Mouse (Mus musculus) forebrain, embryonic 11.5 days (tissue): ENCODE results near the gene Hephl1. TPM values are rescaled to one million over a fixed set of nuclear protein-coding genes. Genes with fewer than 3 reads are reported as not detected.
A peak's percentile ranks its signal among the peaks of the same experiment; 100 is the strongest.

Experiments
- ATAC-seq: fragments of 200-750 bp; cut with Nextera tagmentation; replicated peaks from 2 replicates; pipeline ENCODE4 v1.8.0; 2017; ENCODE audit warnings: moderate TSS enrichment; ENCODE audit not compliant: low FRiP score
- DNase-seq: peaks from one replicate; pipeline ENCODE4 v3.0.0-alpha.2; 2017; ENCODE audit warnings: low spot score
- H3K27ac ChIP-seq: fragments of 300-500 bp; sonication (generic); 2 replicates; pipeline ENCODE4 v1.5.1; 2014; ENCODE audit warnings: low read depth, low read length
- H3K27me3 ChIP-seq: fragments of 300-500 bp; sonication (generic); 2 replicates; pipeline ENCODE4 v1.6.1; 2014; ENCODE audit warnings: mild to moderate bottlenecking, low read length, mixed read lengths; ENCODE audit not compliant: control insufficient read depth, insufficient read depth
- H3K36me3 ChIP-seq: fragments of 300-500 bp; sonication (generic); 2 replicates; pipeline ENCODE4 v1.6.1; 2014; ENCODE audit warnings: mild to moderate bottlenecking, low read length, moderate library complexity, mixed read lengths; ENCODE audit not compliant: control insufficient read depth, insufficient read depth
- H3K4me1 ChIP-seq: fragments of 300-500 bp; sonication (generic); replicated peaks from 2 replicates; pipeline ENCODE4 v1.6.1; 2014; ENCODE audit warnings: low read length, mixed read lengths; ENCODE audit not compliant: control insufficient read depth, insufficient read depth
- H3K4me2 ChIP-seq: fragments of 300-500 bp; sonication (generic); 2 replicates; pipeline ENCODE4 v1.6.1; 2014; ENCODE audit warnings: low read depth, mild to moderate bottlenecking, low read length, moderate library complexity, mixed read lengths; ENCODE audit not compliant: severe bottlenecking
- H3K4me3 ChIP-seq: fragments of 300-500 bp; sonication (generic); 2 replicates; pipeline ENCODE4 v1.5.1; 2014; ENCODE audit warnings: low read depth, low read length
- H3K9ac ChIP-seq: fragments of 300-500 bp; sonication (generic); 2 replicates; pipeline ENCODE4 v1.6.1; 2014; ENCODE audit warnings: low read length
- H3K9me3 ChIP-seq: fragments of 300-500 bp; sonication (generic); 2 replicates; pipeline ENCODE4 v1.6.1; 2016; ENCODE audit warnings: low read length, mixed read lengths; ENCODE audit not compliant: control insufficient read depth
- WGBS: fragments of 180-500 bp; shearing (Covaris S2); extraction: QIAGEN DNeasy Blood & Tissue Kit; methylation state at CpG from one replicate; pipeline ENCODE4 v1.1.7; 2014; 5-methylcytosine and 5-hydroxymethylcytosine counted together
- polyA plus RNA-seq: library from polyadenylated mRNA; unstranded; fragments of >200 nt; fragmentation: Nextera tagmentation; extraction: Ambion mirVana; gene quantifications from 2 replicates; pipeline ENCODE4 v1.2.1, GENCODE M21; 2014

Gene Hephl1
- polyA plus RNA-seq, 1 experiment from 2014 or later = not detected

GRCm38 (mm10) chr9:15041556-15041955 lies 70.4 kb downstream of the Hephl1 start:
- 91% methylated on average over 11 of the region's 11 CpGs for WGBS

GRCm38 (mm10) chr9:15039848-15040247 lies 72.1 kb downstream of the Hephl1 start:
- H3K9ac ChIP-seq = no peak overlapping the region
- WGBS = 95% methylated on average over 5 of the region's 5 CpGs
- DNase-seq = no peak

More at GRCm38 (mm10) chr9:15041556-15041955, 70.4 kb downstream of the Hephl1 start:
- H3K4me3 ChIP-seq = no peak overlapping the region
- no peak overlapping the region for H3K4me2 ChIP-seq
- DNase-seq = no peak
- H3K9ac ChIP-seq = no peak overlapping the region
- H3K36me3 ChIP-seq = no peaks in the 10 kb centered on the region
- peaks cover 3% of the 10 kb centered on the region; the same call in 1 of the 2 replicates for H3K4me1 ChIP-seq
- H3K27ac ChIP-seq = no peak overlapping the region
- no peak for ATAC-seq
- H3K27me3 ChIP-seq = no peaks in the 10 kb centered on the region
- no peaks in the 10 kb centered on the region for H3K9me3 ChIP-seq

GRCm38 (mm10) chr9:15037704-15038103 lies 74.2 kb downstream of the Hephl1 start:
- no peaks in the 10 kb centered on the region for H3K27me3 ChIP-seq
- no peak overlapping the region for H3K4me3 ChIP-seq
- no peak for DNase-seq
- H3K9me3 ChIP-seq = no peaks in the 10 kb centered on the region
- H3K27ac ChIP-seq = no peak overlapping the region
- ATAC-seq = 0 out of 2 replicates have a peak, but pooled peaks have one; percentile 34
- 71% methylated on average over 3 of the region's 3 CpGs for WGBS
- no peaks in the 10 kb centered on the region for H3K4me1 ChIP-seq
- no peaks in the 10 kb centered on the region for H3K36me3 ChIP-seq
- no peak overlapping the region for H3K4me2 ChIP-seq
- H3K9ac ChIP-seq = no peak overlapping the region

More at GRCm38 (mm10) chr9:15039848-15040247, 72.1 kb downstream of the Hephl1 start:
- Histone ChIP-seq H3K36me3 (no peaks in the 10 kb centered on the region), H3K4me1 (no peaks in the 10 kb centered on the region; the same call in 1 of the 2 replicates), H3K4me2 (no peak overlapping the region), H3K4me3 (no peak overlapping the region), H3K9me3 (no peaks in the 10 kb centered on the region), H3K27me3 (no peaks in the 10 kb centered on the region), H3K27ac (no peak overlapping the region)
- ATAC-seq = no peak

- Histone ChIP-seq H3K27ac (no peak overlapping the region), H3K4me1 (no peaks in the 10 kb centered on the region), H3K9me3 (no peaks in the 10 kb centered on the region), H3K36me3 (no peaks in the 10 kb centered on the region), H3K4me2 (no peak overlapping the region), H3K4me3 (no peak overlapping the region), H3K27me3 (no peaks in the 10 kb centered on the region), H3K9ac (no peak overlapping the region)
- ATAC-seq = no peak
- DNase-seq = no peak
These were observed 74.7 kb downstream of the Hephl1 start for GRCm38 (mm10) chr9:15037237-15037636.

GRCm38 (mm10) chr9:15036807-15037206 lies 75.1 kb downstream of the Hephl1 start:
- ATAC-seq = no peak
- 54% methylated on average over 4 of the region's 4 CpGs for WGBS
- H3K36me3 ChIP-seq = no peaks in the 10 kb centered on the region; the same call in 1 of the 2 replicates
- no peak for DNase-seq
- H3K4me3 ChIP-seq = no peak overlapping the region
- no peak overlapping the region for H3K9ac ChIP-seq
- H3K4me1 ChIP-seq = no peaks in the 10 kb centered on the region
- H3K27me3 ChIP-seq = no peaks in the 10 kb centered on the region
- H3K27ac ChIP-seq = no peak overlapping the region
- H3K4me2 ChIP-seq = no peak overlapping the region
- no peaks in the 10 kb centered on the region for H3K9me3 ChIP-seq

GRCm38 (mm10) chr9:15036405-15036804 lies 75.5 kb downstream of the Hephl1 start:
- ATAC-seq (no peak), DNase-seq (no peak)
- Histone ChIP-seq H3K4me2 (no peak overlapping the region), H3K27ac (no peak overlapping the region), H3K4me3 (no peak overlapping the region), H3K9ac (no peak overlapping the region), H3K36me3 (no peaks in the 10 kb centered on the region; the same call in 1 of the 2 replicates), H3K27me3 (no peaks in the 10 kb centered on the region), H3K9me3 (no peaks in the 10 kb centered on the region), H3K4me1 (no peaks in the 10 kb centered on the region)
- whole genome bisulfite sequencing = 93% methylated on average over 2 of the region's 2 CpGs

- ATAC-seq (no peak), DNase-seq (no peak)
- Histone ChIP-seq H3K36me3 (no peaks in the 10 kb centered on the region; the same call in 1 of the 2 replicates), H3K4me2 (no peak overlapping the region), H3K27ac (no peak overlapping the region), H3K4me3 (no peak overlapping the region), H3K4me1 (no peaks in the 10 kb centered on the region), H3K9me3 (no peaks in the 10 kb centered on the region), H3K27me3 (no peaks in the 10 kb centered on the region), H3K9ac (no peak overlapping the region)
- 95% methylated on average over 7 of the region's 7 CpGs for WGBS
These were observed 75.9 kb downstream of the Hephl1 start for GRCm38 (mm10) chr9:15035979-15036378.

GRCm38 (mm10) chr9:15034546-15035273 lies 77.2 kb downstream of the Hephl1 start:
- Histone ChIP-seq H3K9me3 (no peaks in the 10 kb centered on the region), H3K36me3 (no peaks in the 10 kb centered on the region; the same call in 1 of the 2 replicates), H3K4me2 (no peak overlapping the region), H3K27ac (no peak overlapping the region), H3K4me3 (no peak overlapping the region), H3K27me3 (no peaks in the 10 kb centered on the region), H3K9ac (no peak overlapping the region), H3K4me1 (no peaks in the 10 kb centered on the region)
- ATAC-seq = no peak
- DNase-seq = no peak
- 86% methylated on average over 7 of the region's 7 CpGs for WGBS
